Mouse (Mus musculus) cerebellum, adult 2 months (tissue): ENCODE measurements around the gene Spata31d1a. TPM values are rescaled to one million over a fixed set of nuclear protein-coding genes. Genes with fewer than 3 reads are reported as not detected.
"Not testable (repeated sequence)": the region's sequence is repeated elsewhere in the genome, so short reads cannot be mapped to it uniquely, and the experiment has no call there.

Experiments
- DNase-seq, 2 experiments: peaks; one replicate each; pipeline ENCODE4 v3.0.0; 2021
- H3K27ac ChIP-seq: fragments of 200-500 bp; 2 replicates; pipeline ENCODE4 v1.5.1; 2012; ENCODE audit warnings: low read length, control low read depth, inconsistent platforms; ENCODE audit not compliant: insufficient read depth
- H3K27me3 ChIP-seq: fragments of 200-500 bp; 2 replicates; pipeline ENCODE4 v1.6.1; 2012; ENCODE audit warnings: inconsistent platforms, mild to moderate bottlenecking, low read length, moderate library complexity; ENCODE audit not compliant: control insufficient read depth, insufficient read depth
- H3K4me1 ChIP-seq: fragments of 200-500 bp; 2 replicates; pipeline ENCODE4 v1.6.1; 2011; ENCODE audit warnings: low read length; ENCODE audit not compliant: control insufficient read depth, insufficient read depth
- H3K4me3 ChIP-seq: fragments of 200-500 bp; replicated peaks from 2 replicates; pipeline ENCODE3; 2011; ENCODE audit warnings: mild to moderate bottlenecking, low read depth, low read length, control low read depth; ENCODE audit not compliant: insufficient read depth
- CTCF ChIP-seq: fragments of 200-500 bp; IDR thresholded peaks from 2 replicates; pipeline ENCODE4 v1.5.1; 2011; ENCODE audit warnings: low read depth, mild to moderate bottlenecking, control low read depth, low read length, moderate library complexity, borderline replicate concordance; ENCODE audit not compliant: insufficient read depth
- POLR2A ChIP-seq: fragments of 200-500 bp; IDR thresholded peaks from 2 replicates; pipeline ENCODE4 v1.6.1; 2011; ENCODE audit warnings: low read length, control low read depth, borderline replicate concordance; ENCODE audit not compliant: insufficient read depth
- WGBS: fragments of 180-500 bp; shearing (Covaris S2); methylation state at CpG from one replicate; pipeline ENCODE4 v1.1.7; 2018; 5-methylcytosine and 5-hydroxymethylcytosine counted together
- polyA plus RNA-seq: library from polyadenylated mRNA; depleted of rRNA; stranded (reverse); fragments of >200 nt; gene quantifications from 2 replicates; pipeline ENCODE4 v1.2.3, GENCODE M21; 2012

Gene Spata31d1a
- polyA plus RNA-seq, 1 experiment: 0.25 TPM

- WGBS: 47% methylated on average over 3 of the region's 3 CpGs
- no peaks in the 10 kb centered on the region for H3K27me3 ChIP-seq
- no peak overlapping the region for H3K4me3 ChIP-seq
- DNase-seq: no peak
- H3K4me1 ChIP-seq: no peaks in the 10 kb centered on the region
- H3K27ac ChIP-seq: no peak overlapping the region
- no peak for TF ChIP-seq POLR2A
- no peak for TF ChIP-seq CTCF
These were observed 3.6 kb upstream of the Spata31d1a start for GRCm38 (mm10) chr13:59713710-59714109.

- WGBS: 64% methylated on average over 3 of the region's 3 CpGs
- H3K27ac ChIP-seq, H3K4me3 ChIP-seq, H3K4me1 ChIP-seq, H3K27me3 ChIP-seq, DNase-seq: not testable (repeated sequence)
These were observed 1.9 kb upstream of the Spata31d1a start, which contains the start of gene Spata31d1b for GRCm38 (mm10) chr13:59711984-59712383. TSS of gene Spata31d1b (plus strand) at chr13:59712284.

DNA sequence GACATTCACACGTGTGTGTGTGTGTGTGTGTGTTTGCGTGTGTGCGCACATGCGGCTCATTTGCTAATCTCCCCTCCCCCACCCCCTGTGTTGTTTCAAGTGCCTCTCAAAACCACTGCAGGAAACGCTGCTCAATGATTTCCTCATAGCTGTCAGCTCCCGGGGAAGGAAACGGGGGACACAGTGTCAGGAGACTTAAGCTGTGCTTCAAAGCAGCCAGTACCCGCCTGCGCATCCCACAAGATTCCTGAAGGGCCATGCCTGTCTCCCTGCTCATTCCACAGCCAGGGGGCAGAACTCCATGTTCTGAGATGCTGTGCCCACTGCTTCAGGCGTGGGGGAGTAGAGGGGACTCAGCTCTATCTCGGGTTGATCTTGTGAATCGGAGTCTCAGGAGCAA, 5.6 kb downstream of the Spata31d1a start:
- WGBS: 61% methylated on average over 12 of the region's 12 CpGs
- no peak for DNase-seq
- no peak overlapping the region for H3K27ac ChIP-seq

GRCm38 (mm10) chr13:59703514-59703913, 6.6 kb downstream of the Spata31d1a start:
- H3K4me1 ChIP-seq: no peaks in the 10 kb centered on the region
- H3K27me3 ChIP-seq: no peaks in the 10 kb centered on the region
- H3K4me3 ChIP-seq: no peak overlapping the region
- no peak overlapping the region for H3K27ac ChIP-seq
- 76% methylated on average over 12 of the region's 12 CpGs for whole genome bisulfite sequencing
- TF ChIP-seq POLR2A (no peak), CTCF (no peak)
- DNase-seq: no peak

More for the DNA sequence above, 5.6 kb downstream of the Spata31d1a start:
- TF ChIP-seq CTCF (no peak), POLR2A (no peak)
- Histone ChIP-seq H3K4me1 (no peaks in the 10 kb centered on the region), H3K4me3 (no peak overlapping the region), H3K27me3 (no peaks in the 10 kb centered on the region)

GRCm38 (mm10) chr13:59700137-59700536, 10.0 kb downstream of the Spata31d1a start:
- not testable (repeated sequence) for H3K27ac ChIP-seq, H3K4me3 ChIP-seq, H3K27me3 ChIP-seq, DNase-seq, H3K4me1 ChIP-seq
- WGBS: 86% methylated on average over 1 of the region's 1 CpGs

GRCm38 (mm10) chr13:59699131-59699530, 11.0 kb downstream of the Spata31d1a start:
- no peak for TF ChIP-seq CTCF
- TF ChIP-seq POLR2A: no peak
- no peaks in the 10 kb centered on the region for H3K27me3 ChIP-seq
- no peak overlapping the region for H3K27ac ChIP-seq
- no peak overlapping the region for H3K4me3 ChIP-seq
- H3K4me1 ChIP-seq: no peaks in the 10 kb centered on the region
- WGBS: 92% methylated on average over 8 of the region's 8 CpGs
- DNase-seq: no peak

GRCm38 (mm10) chr13:59695781-59696180, 14.3 kb downstream of the Spata31d1a start:
- no peak overlapping the region for H3K27ac ChIP-seq
- WGBS: 92% methylated on average over 7 of the region's 7 CpGs
- no peak for TF ChIP-seq POLR2A
- DNase-seq: no peak
- H3K27me3 ChIP-seq: no peaks in the 10 kb centered on the region
- no peaks in the 10 kb centered on the region for H3K4me1 ChIP-seq
- no peak overlapping the region for H3K4me3 ChIP-seq

- DNase-seq: no peak
- Histone ChIP-seq H3K27ac (no peak within 1 kb of the TSS), H3K4me3 (no peak within 1 kb of the TSS), H3K4me1 (no peaks in the 10 kb centered on the region), H3K27me3 (no peaks in the 10 kb centered on the region)
- WGBS: 87% methylated on average over 3 of the region's 3 CpGs
- TF ChIP-seq POLR2A (no peak), CTCF (no peak)
These were observed 16.1 kb downstream of the Spata31d1a start, which contains the start of gene 4921517D22Rik for GRCm38 (mm10) chr13:59694008-59694407. TSS of gene 4921517D22Rik (minus strand) at chr13:59694108.

- Histone ChIP-seq H3K4me3 (no peak overlapping the region), H3K27me3 (no peaks in the 10 kb centered on the region), H3K4me1 (no peaks in the 10 kb centered on the region), H3K27ac (no peak overlapping the region)
- TF ChIP-seq POLR2A (no peak), CTCF (no peak)
- 24% methylated on average over 10 of the region's 10 CpGs for WGBS
- no peak for DNase-seq
These were observed 18.7 kb downstream of the Spata31d1a start for GRCm38 (mm10) chr13:59691478-59691877.

DNA sequence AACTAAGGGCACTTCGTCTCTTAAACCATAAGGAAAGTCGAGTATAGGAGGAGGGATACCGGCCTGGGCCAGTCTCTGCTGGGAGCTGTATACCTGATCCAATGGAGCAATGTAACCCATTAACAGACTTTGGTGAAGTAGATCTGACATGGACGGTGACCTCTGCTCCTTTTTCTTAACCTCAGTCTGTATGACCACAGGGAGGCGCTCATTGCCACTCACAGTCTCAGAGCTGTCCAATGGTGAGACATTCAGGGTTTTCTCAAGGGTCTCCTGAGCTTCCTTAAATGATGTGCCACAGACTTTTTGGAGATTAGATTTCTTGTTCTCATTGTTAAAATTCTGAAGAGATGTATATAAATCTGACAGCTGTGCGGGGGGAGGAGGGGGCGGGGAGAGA, 19.6 kb downstream of the Spata31d1a start:
- no peak for DNase-seq
- TF ChIP-seq CTCF (no peak), POLR2A (no peak)
- Histone ChIP-seq H3K4me1 (no peaks in the 10 kb centered on the region), H3K27ac (no peak overlapping the region), H3K4me3 (no peak overlapping the region), H3K27me3 (no peaks in the 10 kb centered on the region)
- WGBS: 89% methylated on average over 7 of the region's 7 CpGs
